Mouse (Mus musculus) bone marrow, adult 2 months (tissue): ENCODE data around the gene Crtac1.

Experiments used
- CTCF ChIP-seq: fragments of 200-500 bp; IDR thresholded peaks from 2 replicates; pipeline ENCODE4 v1.5.1; 2011; ENCODE audit warnings: low read length, control low read depth; ENCODE audit not compliant: control insufficient read depth, insufficient read depth
- POLR2A ChIP-seq: fragments of 200-500 bp; IDR thresholded peaks from 2 replicates; pipeline ENCODE4 v1.6.1; 2011; ENCODE audit warnings: low read depth, mild to moderate bottlenecking, control low read depth, low read length, borderline replicate concordance; ENCODE audit not compliant: control insufficient read depth

GRCm38 (mm10) chr19:42404364-42404763 lies 27.2 kb downstream of the Crtac1 start:
- no peak for TF ChIP-seq CTCF
- TF ChIP-seq POLR2A = no peak
